Mouse (Mus musculus) Patski (cell line): ENCODE results near the gene Ltv1. TPM values are rescaled to one million over a fixed set of nuclear protein-coding genes. Genes with fewer than 3 reads are reported as not detected.

Experiments used
- ATAC-seq: fragments of 100-300 bp; one replicate; pipeline ENCODE4 v1.8.0; 2021
- CTCF ChIA-PET: fragments of 350-600 bp; sonication (Branson Sonifier 250); formaldehyde crosslinking; loops from one replicate; lab custom pipeline; 2022; ENCODE audit warnings: inconsistent platforms; lab: Charles Lee
- POLR2A ChIA-PET: fragments of 350-600 bp; sonication (Branson Sonifier 250); formaldehyde crosslinking; loops from one replicate; lab custom pipeline; 2022; ENCODE audit warnings: antibody characterized with exemption, inconsistent platforms; lab: Charles Lee
- DNase-seq: peaks from one replicate; pipeline ENCODE4 v3.0.0-alpha.2; 2011; ENCODE audit warnings: low read depth, low spot score
- H3K27me3 ChIP-seq: fragments of 371-371 bp; one replicate; pipeline ENCODE4 v1.5.1; 2021
- CTCF ChIP-seq: fragments of 100-300 bp; IDR thresholded peaks from one replicate; pipeline ENCODE4 v1.5.1; 2021
- in situ Hi-C: fragments of 300-500 bp; cut with MboI; formaldehyde crosslinking; loops from 3 replicates; pipeline ENCODE4 v1.11.1; 2018; ENCODE audit warnings: low pct_unique_long_range_greater_than_20kb, mixed read lengths
- polyA plus RNA-seq: library from polyadenylated mRNA; unstranded; gene quantifications from one replicate; pipeline ENCODE4 v1.2.3, GENCODE M21; 2021

Gene Ltv1
- polyA plus RNA-seq, 1 experiment from 2014 or later = 35.2 TPM

- CTCF ChIA-PET = interaction anchor here (1.5 kb wide), 1 partner anchor 9 kb away, joined by 5 read pairs; no protein-coding TSS in a partner anchor
- ATAC-seq = no peak
Measured at GRCm38 (mm10) chr10:13222135-13222534, 29.2 kb upstream of the Ltv1 start.

GRCm38 (mm10) chr10:13220061-13220460, 27.1 kb upstream of the Ltv1 start:
- no peak for ATAC-seq
- in situ Hi-C loops = no loop called here
- no peak for TF ChIP-seq CTCF
- DNase-seq = no peak
- H3K27me3 ChIP-seq = no peaks in the 10 kb centered on the region
- POLR2A ChIA-PET = no interaction called here
- CTCF ChIA-PET = interaction anchor here (0.8 kb wide), 1 partner anchor 8 kb away, joined by 4 read pairs; no protein-coding TSS in a partner anchor

More at GRCm38 (mm10) chr10:13222135-13222534, 29.2 kb upstream of the Ltv1 start:
- in situ Hi-C loops = no loop called here
- no peak for DNase-seq
- POLR2A ChIA-PET = no interaction called here
- H3K27me3 ChIP-seq = no peaks in the 10 kb centered on the region
- no peak for TF ChIP-seq CTCF

- in situ Hi-C loops = no loop called here
- TF ChIP-seq CTCF = no peak
- ATAC-seq (no peak), DNase-seq (no peak)
- CTCF ChIA-PET = no interaction called here
- POLR2A ChIA-PET = no interaction called here
- H3K27me3 ChIP-seq = no peaks in the 10 kb centered on the region
Measured at GRCm38 (mm10) chr10:13213956-13214355, 21.0 kb upstream of the Ltv1 start.

- no peaks in the 10 kb centered on the region for H3K27me3 ChIP-seq
- in situ Hi-C loops = no loop called here
- ATAC-seq (no peak), DNase-seq (no peak)
- no peak for TF ChIP-seq CTCF
- ChIA-PET POLR2A (no interaction called here), CTCF (interaction anchor here (1.9 to 2.8 kb wide), 2 partner anchors 10 to 14 kb away, joined by 5 to 7 read pairs; no protein-coding TSS in a partner anchor)
Measured at GRCm38 (mm10) chr10:13212829-13213228, 19.9 kb upstream of the Ltv1 start.

- H3K27me3 ChIP-seq = no peaks in the 10 kb centered on the region
- ChIA-PET POLR2A (no interaction called here), CTCF (interaction anchor here (1.0 to 2.8 kb wide), 3 partner anchors 8 to 14 kb away, joined by 4 to 7 read pairs (median 5); no protein-coding TSS in a partner anchor)
- ATAC-seq (no peak), DNase-seq (no peak)
- in situ Hi-C loops = no loop called here
- no peak for TF ChIP-seq CTCF
Measured at GRCm38 (mm10) chr10:13212326-13212725, 19.4 kb upstream of the Ltv1 start.

GRCm38 (mm10) chr10:13209930-13210637, 17.1 kb upstream of the Ltv1 start:
- in situ Hi-C loops = no loop called here
- H3K27me3 ChIP-seq = no peaks in the 10 kb centered on the region
- POLR2A ChIA-PET = no interaction called here
- TF ChIP-seq CTCF = no peak
- DNase-seq (no peak), ATAC-seq (no peak)
- CTCF ChIA-PET = interaction anchor here (1.8 kb wide), 1 partner anchor 11 kb away, joined by 3 read pairs; no protein-coding TSS in a partner anchor

GRCm38 (mm10) chr10:13209506-13209905, 16.5 kb upstream of the Ltv1 start:
- H3K27me3 ChIP-seq = no peaks in the 10 kb centered on the region
- in situ Hi-C loops = no loop called here
- POLR2A ChIA-PET = no interaction called here
- ATAC-seq = no peak
- DNase-seq = no peak
- TF ChIP-seq CTCF = no peak
- CTCF ChIA-PET = interaction anchor here (1.8 kb wide), 1 partner anchor 10 kb away, joined by 3 read pairs; no protein-coding TSS in a partner anchor

GRCm38 (mm10) chr10:13209061-13209460, 16.1 kb upstream of the Ltv1 start:
- no peak for TF ChIP-seq CTCF
- H3K27me3 ChIP-seq = no peaks in the 10 kb centered on the region
- in situ Hi-C loops = no loop called here
- CTCF ChIA-PET = interaction anchor here (1.8 kb wide), 1 partner anchor 10 kb away, joined by 3 read pairs; no protein-coding TSS in a partner anchor
- no peak for ATAC-seq
- DNase-seq = no peak
- POLR2A ChIA-PET = no interaction called here

GRCm38 (mm10) chr10:13201741-13202293, 8.8 kb upstream of the Ltv1 start:
- no peaks in the 10 kb centered on the region for H3K27me3 ChIP-seq
- in situ Hi-C loops = no loop called here
- no peak for DNase-seq
- no peak for ATAC-seq
- POLR2A ChIA-PET = interaction anchor here (0.7 kb wide), 1 partner anchor 1014 kb away, joined by 5 read pairs; no protein-coding TSS in a partner anchor
- no peak for TF ChIP-seq CTCF
- CTCF ChIA-PET = interaction anchor here (1.9 kb wide), 1 partner anchor 10 kb away, joined by 7 read pairs; no protein-coding TSS in a partner anchor

GRCm38 (mm10) chr10:13200862-13201261, 7.9 kb upstream of the Ltv1 start:
- no peak for DNase-seq
- H3K27me3 ChIP-seq = no peaks in the 10 kb centered on the region
- no peak for ATAC-seq
- ChIA-PET CTCF (no interaction called here), POLR2A (interaction anchor here (0.7 kb wide), 1 partner anchor 1015 kb away, joined by 5 read pairs; no protein-coding TSS in a partner anchor)
- no peak for TF ChIP-seq CTCF
- in situ Hi-C loops = no loop called here

GRCm38 (mm10) chr10:13199234-13199633, 6.3 kb upstream of the Ltv1 start:
- POLR2A ChIA-PET = interaction anchor here (0.7 to 1.5 kb wide), 3 partner anchors 12 to 182 kb away, joined by 3 to 4 read pairs (median 3); no protein-coding TSS in a partner anchor
- no peaks in the 10 kb centered on the region for H3K27me3 ChIP-seq
- TF ChIP-seq CTCF = no peak
- DNase-seq = no peak
- CTCF ChIA-PET = interaction anchor here (1.3 kb wide), 1 partner anchor 10 kb away, joined by 3 read pairs; no protein-coding TSS in a partner anchor
- no peak for ATAC-seq
- in situ Hi-C loops = no loop called here
